Mouse (Mus musculus) ovary, postnatal 10 days (tissue): ENCODE data around the gene Syngap1.

Experiments
- DNase-seq: peaks from one replicate; pipeline ENCODE4 v3.0.0; 2022; ENCODE audit warnings: low spot score

Gene Syngap1

DNA sequence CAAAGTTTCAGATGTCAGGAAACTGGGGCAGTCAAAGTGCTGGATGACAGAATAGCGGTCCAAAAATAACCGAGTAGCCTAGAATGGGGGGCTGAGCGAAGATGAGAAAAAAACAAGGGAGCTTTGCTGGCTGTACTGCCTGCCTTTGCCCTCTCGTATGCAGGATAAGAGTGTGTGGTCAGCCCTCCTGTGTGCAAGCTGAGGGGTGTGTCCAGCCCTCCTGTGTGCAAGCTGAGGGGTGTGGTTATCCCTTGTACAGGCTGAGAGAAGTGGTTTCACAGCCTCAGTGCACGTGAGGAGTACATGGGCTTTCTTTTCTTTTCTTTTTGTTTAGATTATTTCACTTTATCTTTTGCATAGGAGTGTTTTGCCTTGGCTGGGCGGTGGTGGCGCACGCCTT, 54.5 kb downstream of the Syngap1 start:
- no peak for DNase-seq

DNA sequence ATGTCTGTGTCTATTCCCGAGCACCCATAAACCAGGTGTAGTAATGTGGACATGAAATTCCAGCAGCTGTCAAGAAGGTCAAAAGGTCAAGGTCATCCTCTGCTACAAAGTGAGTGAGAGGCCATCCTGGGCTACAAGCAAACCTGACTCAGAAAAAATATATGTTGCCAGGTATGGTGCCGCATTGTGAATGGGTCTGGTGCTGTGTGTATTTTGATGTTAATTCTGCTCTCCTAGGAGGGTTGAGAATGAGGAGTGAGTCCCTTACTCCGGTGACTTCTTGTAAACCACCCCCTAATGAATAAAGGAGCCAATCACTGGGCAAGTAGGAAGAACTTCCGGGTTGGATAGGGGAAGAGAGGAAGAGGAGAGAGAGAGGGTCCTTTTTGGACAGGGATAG, 56.6 kb downstream of the Syngap1 start:
- no peak for DNase-seq

DNA sequence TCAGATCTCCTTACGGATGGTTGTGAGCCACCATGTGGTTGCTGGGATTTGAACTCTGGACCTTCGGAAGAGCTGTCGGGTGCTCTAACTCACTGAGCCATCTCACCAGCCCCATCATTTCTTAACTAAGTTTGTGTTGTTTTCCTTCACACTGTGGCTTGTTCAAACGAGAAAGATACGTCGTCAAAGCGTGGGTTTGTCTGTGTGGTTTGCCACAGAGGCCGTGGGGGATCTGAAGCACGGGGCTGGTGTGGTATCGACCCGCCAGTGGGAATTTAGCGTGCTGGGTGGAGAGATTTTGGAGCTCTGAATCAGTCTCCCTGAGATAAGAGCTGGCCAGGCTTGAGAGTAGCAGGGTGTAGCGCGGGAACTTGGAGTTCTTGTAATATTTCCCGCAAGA, 57.2 kb downstream of the Syngap1 start:
- DNase-seq: no peak

DNA sequence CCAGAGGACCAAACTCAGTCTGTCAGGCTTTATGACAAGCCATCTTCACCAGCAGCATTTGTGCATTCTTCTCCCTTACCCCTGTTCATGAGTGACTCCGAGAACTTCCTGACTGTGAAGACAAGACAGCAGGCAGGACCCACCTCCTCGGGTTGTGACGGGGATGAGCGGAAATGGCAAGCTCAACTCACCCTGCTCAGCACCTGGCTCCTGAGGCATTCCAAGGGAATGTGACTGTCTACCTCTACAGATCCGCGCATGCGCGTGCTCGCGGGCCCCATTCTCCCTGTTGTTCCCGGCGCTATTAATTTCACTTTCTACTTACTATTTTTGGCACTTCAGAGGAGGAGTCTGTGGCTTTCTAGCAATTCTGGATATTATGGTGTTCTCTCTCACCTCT, 58.9 kb downstream of the Syngap1 start:
- DNase-seq: no peak

DNA sequence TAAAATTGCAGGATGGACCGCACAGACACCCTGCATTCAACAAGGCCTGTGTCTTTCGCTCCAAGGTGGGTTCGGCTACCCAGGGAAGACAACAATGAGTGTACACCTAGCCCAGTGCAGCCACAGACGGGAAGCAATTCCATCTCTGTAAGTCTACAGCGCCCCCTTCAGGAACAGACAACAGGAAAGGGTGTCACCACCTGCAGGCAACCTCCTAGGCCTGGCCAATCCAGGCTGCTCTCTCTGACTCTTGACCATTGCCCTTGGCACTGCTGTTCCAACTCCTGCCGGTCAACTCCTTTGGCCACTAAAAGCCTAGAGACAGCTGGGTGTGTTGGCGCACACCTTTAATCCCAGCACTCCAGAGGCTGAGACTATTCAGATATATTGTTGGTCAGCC, 60.1 kb downstream of the Syngap1 start:
- no peak for DNase-seq

DNA sequence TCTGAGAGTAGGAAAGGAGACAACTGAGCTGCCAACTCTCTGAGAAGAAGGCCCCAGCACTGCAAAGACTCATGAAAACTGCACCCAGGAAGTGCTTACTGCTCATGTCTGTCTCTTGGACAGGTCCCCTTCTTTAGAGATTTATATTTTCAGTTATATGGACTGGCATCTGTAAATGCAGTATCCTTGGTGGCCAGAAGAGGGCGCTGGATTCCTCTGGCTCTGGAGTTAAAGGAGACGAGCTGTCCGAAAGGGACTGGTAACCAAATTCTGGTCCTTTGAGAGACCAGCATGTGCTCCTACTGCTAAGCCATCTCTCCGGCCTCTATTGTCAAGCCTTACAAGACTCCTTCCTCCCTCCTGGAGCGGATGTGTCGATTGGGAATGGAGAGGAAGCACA, 60.8 kb downstream of the Syngap1 start:
- DNase-seq: no peak

DNA sequence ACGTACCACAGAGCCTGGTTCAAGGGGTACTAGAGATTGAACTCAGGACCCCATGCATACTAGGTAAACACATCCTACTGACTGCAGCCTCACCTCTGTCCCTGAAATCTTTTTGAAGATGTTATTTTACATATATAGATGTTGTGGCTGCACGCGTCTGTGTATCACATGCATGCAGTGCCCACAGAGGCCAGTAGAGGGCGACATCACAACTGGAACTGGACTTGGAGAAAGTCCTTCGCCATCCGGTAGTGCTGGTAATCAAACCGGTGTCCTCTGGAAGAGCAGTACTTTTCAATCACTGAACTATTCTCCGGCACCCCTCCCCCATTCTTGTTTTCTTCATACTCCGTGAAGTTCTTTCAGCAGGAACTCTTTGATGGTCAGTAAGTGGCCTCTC, 63.4 kb downstream of the Syngap1 start:
- DNase-seq: peak; percentile 45

DNA sequence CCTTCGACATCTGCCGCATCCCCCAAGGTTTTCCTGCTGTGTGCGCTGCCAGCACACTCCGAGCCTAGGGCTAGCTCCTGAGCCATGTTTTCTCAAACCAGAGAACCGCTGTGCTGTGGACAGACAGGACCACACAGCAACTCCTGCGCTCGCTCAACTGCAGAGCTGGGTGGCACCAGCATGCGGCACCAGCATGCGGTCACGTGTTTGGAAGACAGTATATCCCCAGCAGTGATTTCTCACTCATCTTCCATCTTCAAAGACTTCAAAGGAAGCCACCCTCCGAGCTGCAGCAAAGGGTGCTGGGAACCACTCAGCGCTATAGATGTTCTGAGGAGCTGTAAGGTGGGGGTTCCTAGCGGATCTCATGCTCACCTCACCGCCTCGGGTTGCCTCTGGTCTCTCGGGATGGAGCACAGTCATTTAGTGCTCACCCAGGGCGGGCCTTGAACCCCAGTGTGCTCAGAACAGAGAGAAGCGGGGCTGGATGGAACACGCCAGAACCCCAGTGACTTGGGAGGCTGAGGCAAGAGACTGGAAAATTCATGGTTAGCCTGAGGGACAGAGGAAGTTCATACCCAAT, 63.9 kb downstream of the Syngap1 start:
- no peak for DNase-seq

DNA sequence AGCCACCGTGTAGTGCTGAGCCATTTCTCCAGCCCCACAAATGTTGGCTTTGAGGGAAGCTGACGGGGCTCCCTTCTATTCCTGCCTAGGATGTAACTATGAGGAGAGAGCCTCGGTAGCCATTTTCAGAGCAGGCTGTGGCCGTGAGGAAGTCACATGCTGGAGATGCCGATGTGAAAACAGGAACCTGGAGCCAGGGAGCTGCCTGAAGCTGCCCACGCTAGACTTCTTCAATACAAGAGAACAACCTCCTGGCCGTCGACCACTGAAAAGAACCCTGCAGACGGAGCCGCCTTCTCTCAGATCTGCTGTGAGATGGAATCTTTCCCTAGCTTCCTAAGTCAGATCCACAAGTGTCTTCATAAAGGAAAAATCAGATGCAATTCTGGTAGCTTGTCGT, 64.6 kb downstream of the Syngap1 start:
- no peak for DNase-seq

DNA sequence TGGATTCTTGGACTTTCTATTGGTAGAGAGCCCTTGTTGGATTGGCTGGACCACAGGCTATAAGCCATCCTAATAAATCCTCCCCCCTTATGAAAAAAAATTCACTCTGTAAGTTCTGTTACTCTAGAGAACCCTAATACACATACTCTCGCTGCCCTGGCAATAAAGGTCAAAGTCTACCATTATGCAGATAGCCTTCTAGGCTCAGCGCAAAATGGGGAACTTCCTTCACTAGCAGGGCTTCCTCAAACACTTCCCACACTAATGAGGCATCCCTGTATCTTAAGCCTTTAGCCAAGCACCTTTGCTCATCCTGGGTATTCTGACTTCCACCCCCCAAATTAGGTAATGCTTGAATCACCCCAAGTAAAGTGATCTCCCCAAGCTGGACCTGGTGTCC, 67.2 kb downstream of the Syngap1 start:
- DNase-seq: no peak

DNA sequence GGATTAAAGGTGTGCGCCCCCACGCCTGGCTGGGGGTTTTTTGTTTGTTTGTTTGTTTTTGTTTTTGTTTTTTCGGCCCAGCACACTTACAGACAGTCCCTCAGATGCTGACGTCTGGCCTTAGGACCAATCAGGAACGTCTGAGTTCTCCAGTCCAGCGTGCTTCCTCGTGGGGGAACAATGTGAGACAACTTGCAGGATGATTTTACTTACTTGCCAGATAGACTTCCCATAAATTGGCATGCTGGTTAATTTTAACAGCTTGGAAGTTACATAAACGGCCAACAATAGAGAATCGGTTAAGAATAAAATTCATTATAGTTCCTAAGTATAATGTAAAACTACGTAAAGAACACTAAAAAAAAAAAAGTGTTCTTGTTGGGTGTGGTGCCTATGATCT, 70.1 kb downstream of the Syngap1 start:
- no peak for DNase-seq

DNA sequence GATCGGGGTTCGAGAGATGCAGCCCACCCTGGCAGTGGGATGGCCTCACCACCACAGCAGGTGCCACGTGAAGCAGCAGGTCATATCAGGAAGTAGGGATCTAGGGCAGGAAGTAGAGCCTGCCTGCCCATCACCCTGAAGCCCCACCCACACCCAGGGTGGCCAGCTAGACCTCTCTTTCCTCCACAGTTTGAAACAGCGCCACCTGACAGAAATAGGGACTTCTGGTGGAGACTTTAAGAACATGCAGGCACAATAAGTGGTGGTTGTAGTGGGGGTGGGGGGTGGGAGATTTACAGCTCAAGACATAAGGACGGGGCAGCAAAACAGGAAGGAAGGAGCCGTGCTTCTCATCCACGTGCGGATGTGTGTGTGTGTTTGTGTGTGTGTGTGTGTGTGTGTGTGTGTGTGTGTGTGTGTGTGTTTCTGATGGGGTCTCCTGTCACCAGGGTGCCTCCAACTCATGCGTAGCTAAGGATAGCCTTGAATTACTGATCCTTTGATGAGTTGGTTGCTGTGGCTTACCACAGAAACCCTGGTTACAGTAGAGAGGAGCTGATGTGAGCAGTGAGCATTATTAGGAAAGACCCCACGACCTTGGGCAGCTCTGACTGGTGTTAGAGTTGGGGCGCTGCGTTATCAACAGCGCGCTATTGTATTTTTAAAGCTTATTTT, 71.1 kb downstream of the Syngap1 start:
- no peak for DNase-seq

DNA sequence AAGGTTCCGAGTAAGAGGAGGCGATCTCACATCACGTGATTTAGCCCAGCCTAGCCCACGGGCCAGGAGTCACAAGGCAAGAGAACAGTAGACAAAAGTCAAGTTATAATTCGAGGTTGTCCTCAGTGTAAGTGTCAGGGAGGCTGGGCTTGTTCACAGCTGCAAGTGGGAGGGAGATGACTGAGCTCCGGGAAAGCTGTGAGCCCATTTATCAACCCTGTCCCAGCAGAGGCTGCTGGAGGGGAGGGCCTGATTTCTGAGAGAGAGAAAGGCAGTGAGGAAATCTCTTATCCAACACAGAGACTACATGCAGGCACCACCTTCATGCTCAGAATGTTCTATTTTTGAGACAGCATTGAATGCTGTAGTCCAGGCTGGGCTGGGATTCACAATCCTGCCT, 71.9 kb downstream of the Syngap1 start:
- DNase-seq: no peak

DNA sequence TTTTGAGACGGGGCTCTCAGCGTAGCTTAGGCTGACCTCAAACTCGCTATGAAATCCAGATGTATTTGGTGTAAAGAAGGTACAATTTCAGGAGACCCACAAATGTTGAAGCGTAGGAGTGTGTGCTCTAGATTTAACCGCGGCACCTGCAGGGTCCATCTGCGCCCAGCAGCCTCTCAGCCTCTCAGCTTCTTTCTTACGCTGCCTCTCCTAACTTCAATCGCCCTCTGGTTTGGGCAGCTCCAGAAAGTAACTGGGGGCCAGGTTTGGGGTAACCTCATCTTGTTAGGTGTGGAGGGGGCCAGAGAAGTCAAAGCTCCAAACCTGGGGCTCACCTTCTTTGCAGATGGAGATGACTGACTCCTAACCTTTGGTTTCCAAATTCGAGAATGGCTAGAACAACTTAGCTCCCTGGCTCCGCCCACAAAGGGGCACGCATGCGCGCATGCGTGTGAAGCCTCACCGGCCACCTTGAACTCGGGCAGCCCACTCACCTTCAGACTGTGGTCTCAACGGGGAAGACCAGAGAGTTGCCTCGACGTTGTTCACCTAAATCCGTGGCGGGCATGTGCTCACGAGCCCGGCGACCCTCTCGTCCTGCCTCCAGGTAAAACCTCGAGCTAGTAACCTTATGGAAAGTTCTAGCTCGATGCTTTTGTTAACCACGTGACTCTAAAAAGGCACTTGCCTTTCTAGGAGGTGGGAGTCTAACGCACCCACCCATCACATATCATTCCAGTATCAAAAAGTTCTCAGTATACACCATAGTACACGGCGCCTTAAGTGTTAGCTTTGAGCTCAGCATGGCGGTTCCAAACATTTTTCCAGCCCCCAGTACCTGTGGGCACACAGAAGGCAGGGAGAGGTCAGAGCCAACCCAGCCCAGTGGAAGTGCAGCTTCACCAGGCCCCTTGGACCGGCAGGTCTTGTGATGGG, 76.8 kb downstream of the Syngap1 start:
- peak; percentile 71 for DNase-seq

DNA sequence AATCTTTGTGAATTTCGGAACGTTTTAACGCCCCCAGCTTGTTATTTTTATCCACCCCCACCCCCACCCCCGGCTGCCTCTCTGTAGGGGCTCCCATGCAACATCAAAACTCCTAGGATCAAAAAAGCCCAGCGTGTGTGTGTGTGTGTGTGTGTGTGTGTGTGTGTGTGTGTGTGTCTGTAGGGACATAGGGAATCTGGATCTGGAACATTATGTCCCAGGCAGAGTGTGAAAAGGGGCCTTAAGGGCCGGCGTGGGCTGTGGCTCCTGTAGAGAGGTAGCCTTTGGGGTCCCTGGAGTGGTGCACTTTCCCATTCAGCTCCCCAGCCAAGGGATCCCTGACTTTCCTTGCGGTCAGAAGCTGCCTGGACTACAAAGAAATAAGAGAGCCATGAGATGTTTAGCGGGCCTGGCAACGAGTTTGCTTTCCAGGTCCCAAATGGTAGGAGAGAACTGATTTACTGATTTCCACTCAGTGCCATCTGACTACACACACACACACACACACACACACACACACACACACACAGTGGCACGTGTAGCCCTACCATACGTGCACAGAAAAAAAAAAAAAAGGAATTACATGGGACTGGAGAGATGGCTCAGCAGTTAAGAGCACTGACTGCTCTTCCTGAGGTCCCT, 77.6 kb downstream of the Syngap1 start:
- no peak for DNase-seq

DNA sequence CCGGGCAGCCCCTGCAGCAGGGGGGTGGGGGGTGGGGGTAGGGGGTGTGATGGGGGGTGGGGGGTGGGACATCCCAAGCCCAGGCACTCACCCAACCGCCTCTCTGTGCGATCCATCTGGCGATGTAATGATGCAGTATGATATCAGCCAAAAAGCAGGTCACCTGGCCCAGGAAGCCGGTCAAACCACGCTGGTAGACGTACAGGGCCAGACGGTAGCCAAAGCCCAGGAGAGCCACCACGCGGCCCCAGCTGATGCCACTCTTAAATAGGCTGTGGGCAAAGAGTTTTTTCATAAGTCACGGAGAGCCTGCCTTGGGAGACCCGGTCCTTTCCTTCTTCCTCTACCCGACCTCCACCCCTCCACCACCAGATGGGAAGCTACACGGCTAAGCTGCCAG, 80.0 kb downstream of the Syngap1 start:
- no peak for DNase-seq

DNA sequence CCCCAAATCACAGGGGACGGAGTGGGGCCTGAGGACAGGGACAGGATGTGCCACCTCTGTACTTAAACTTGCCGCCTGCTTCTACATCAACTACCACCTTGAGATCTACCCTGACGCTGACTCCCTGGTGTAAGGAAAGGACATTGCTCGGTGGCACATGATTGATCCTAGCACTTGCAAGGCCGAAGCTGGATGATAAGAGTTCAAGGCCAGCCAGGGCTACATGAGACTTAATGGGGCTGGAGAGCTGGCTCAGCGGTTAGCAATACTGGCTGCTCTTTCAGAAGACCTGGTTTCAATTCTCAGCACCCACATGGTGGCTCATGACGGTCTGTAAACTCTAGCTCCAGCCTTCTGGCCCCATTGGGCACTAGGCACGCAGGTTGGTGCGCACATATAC, 80.7 kb downstream of the Syngap1 start:
- DNase-seq: no peak
